Mouse (Mus musculus): Measurements from ENCODE around the gene Lnx2. TPM values are rescaled to one million over a fixed set of nuclear protein-coding genes. Genes with fewer than 3 reads are reported as not detected.

Gene Lnx2
- polyA plus RNA-seq, 1 experiment from 2014 or later: 9.3 TPM

GRCm38 (mm10) chr5:147043240-147043844 lies 33.0 kb downstream of the Lnx2 start:
- 60% methylated on average over 15 of the region's 15 CpGs for WGBS
- DNase-seq (ENCODE audit: low spot score): no peak

GRCm38 (mm10) chr5:147041965-147042937 lies 34.1 kb downstream of the Lnx2 start:
- no peak for ATAC-seq (ENCODE audit: low FRiP score, low TSS enrichment)
- Histone ChIP-seq H3K9me3 (ENCODE audit: control insufficient read depth, low read length) (no peaks in the 10 kb centered on the region), H3K36me3 (ENCODE audit: control insufficient read depth, insufficient read depth, low read length) (peaks cover 6% of the 10 kb centered on the region; the same call in 1 of the 2 replicates), H3K4me1 (replicated peaks; ENCODE audit: control insufficient read depth, insufficient read depth) (peaks cover 7% of the 10 kb centered on the region), H3K9ac (ENCODE audit: low read length) (no peak overlapping the region), H3K4me3 (ENCODE audit: low read depth, low read length) (no peak overlapping the region), H3K27me3 (ENCODE audit: control insufficient read depth, insufficient read depth, low read length) (no peaks in the 10 kb centered on the region), H3K27ac (replicated peaks) (no peak overlapping the region), H3K4me2 (replicated peaks; ENCODE audit: low read depth) (no peak overlapping the region)
- TF ChIP-seq CTCF (IDR thresholded peaks at IDR 0.05; ENCODE audit: low read depth) (no peak), EP300 (optimal IDR thresholded peaks at IDR 0.05) (no peak)
- no peak for DNase-seq (ENCODE audit: low spot score)
- 76% methylated on average over 40 of the region's 40 CpGs for WGBS

More at GRCm38 (mm10) chr5:147043240-147043844, 33.0 kb downstream of the Lnx2 start:
- H3K9ac ChIP-seq (ENCODE audit: low read length): no peak overlapping the region
- ATAC-seq (ENCODE audit: low FRiP score, low TSS enrichment): no peak
- H3K4me3 ChIP-seq (ENCODE audit: low read depth, low read length): no peak overlapping the region
- H3K27me3 ChIP-seq (ENCODE audit: control insufficient read depth, insufficient read depth, low read length): no peaks in the 10 kb centered on the region
- no peak overlapping the region for H3K4me2 ChIP-seq (replicated peaks; ENCODE audit: low read depth)
- no peaks in the 10 kb centered on the region for H3K9me3 ChIP-seq (ENCODE audit: control insufficient read depth, low read length)
- peaks cover 4% of the 10 kb centered on the region; the same call in 1 of the 2 replicates for H3K4me1 ChIP-seq (replicated peaks; ENCODE audit: control insufficient read depth, insufficient read depth)
- no peak overlapping the region for H3K27ac ChIP-seq (replicated peaks)
- TF ChIP-seq CTCF (IDR thresholded peaks at IDR 0.05; ENCODE audit: low read depth) (no peak), EP300 (optimal IDR thresholded peaks at IDR 0.05) (no peak)
- H3K36me3 ChIP-seq (ENCODE audit: control insufficient read depth, insufficient read depth, low read length): peaks cover 6% of the 10 kb centered on the region; the same call in 1 of the 2 replicates

- H3K9ac ChIP-seq (ENCODE audit: low read length): no peak overlapping the region
- H3K36me3 ChIP-seq (ENCODE audit: control insufficient read depth, insufficient read depth, low read length): peaks cover 6% of the 10 kb centered on the region; the same call in 1 of the 2 replicates
- H3K9me3 ChIP-seq (ENCODE audit: control insufficient read depth, low read length): no peaks in the 10 kb centered on the region
- 67% methylated on average over 5 of the region's 5 CpGs for WGBS
- peaks cover 7% of the 10 kb centered on the region; the same call in 1 of the 2 replicates for H3K4me1 ChIP-seq (replicated peaks; ENCODE audit: control insufficient read depth, insufficient read depth)
- ATAC-seq (ENCODE audit: low FRiP score, low TSS enrichment): no peak
- no peak overlapping the region for H3K4me2 ChIP-seq (replicated peaks; ENCODE audit: low read depth)
- H3K27ac ChIP-seq (replicated peaks): 0 out of 2 replicates have a peak overlapping the region, but pooled peaks have one; percentile 13
- TF ChIP-seq CTCF (IDR thresholded peaks at IDR 0.05; ENCODE audit: low read depth) (no peak), EP300 (optimal IDR thresholded peaks at IDR 0.05) (no peak)
- DNase-seq (ENCODE audit: low spot score): no peak
- H3K4me3 ChIP-seq (ENCODE audit: low read depth, low read length): no peak overlapping the region
- H3K27me3 ChIP-seq (ENCODE audit: control insufficient read depth, insufficient read depth, low read length): no peaks in the 10 kb centered on the region
Measured at GRCm38 (mm10) chr5:147039394-147039793, 37.0 kb downstream of the Lnx2 start.

- H3K4me1 ChIP-seq (replicated peaks; ENCODE audit: control insufficient read depth, insufficient read depth): peaks cover 7% of the 10 kb centered on the region; the same call in 1 of the 2 replicates
- ATAC-seq (ENCODE audit: low FRiP score, low TSS enrichment): 0 out of 2 replicates have a peak, but pooled peaks have one; percentile 3
- TF ChIP-seq EP300 (optimal IDR thresholded peaks at IDR 0.05): no peak
- TF ChIP-seq CTCF (IDR thresholded peaks at IDR 0.05; ENCODE audit: low read depth): no peak
- no peak for DNase-seq (ENCODE audit: low spot score)
- H3K4me3 ChIP-seq (ENCODE audit: low read depth, low read length): no peak overlapping the region
- no peak overlapping the region for H3K4me2 ChIP-seq (replicated peaks; ENCODE audit: low read depth)
- H3K27ac ChIP-seq (replicated peaks): no peak overlapping the region
- WGBS: 40% methylated on average over 3 of the region's 3 CpGs
- H3K9ac ChIP-seq (ENCODE audit: low read length): no peak overlapping the region
- H3K36me3 ChIP-seq (ENCODE audit: control insufficient read depth, insufficient read depth, low read length): peaks cover 8% of the 10 kb centered on the region; the same call in 1 of the 2 replicates
- no peaks in the 10 kb centered on the region for H3K9me3 ChIP-seq (ENCODE audit: control insufficient read depth, low read length)
- H3K27me3 ChIP-seq (ENCODE audit: control insufficient read depth, insufficient read depth, low read length): no peaks in the 10 kb centered on the region
Measured at GRCm38 (mm10) chr5:147037601-147038000, 38.8 kb downstream of the Lnx2 start.

GRCm38 (mm10) chr5:147036661-147037060 lies 39.7 kb downstream of the Lnx2 start:
- H3K4me1 ChIP-seq (replicated peaks; ENCODE audit: control insufficient read depth, insufficient read depth): peaks cover 7% of the 10 kb centered on the region; the same call in 1 of the 2 replicates
- ATAC-seq (ENCODE audit: low FRiP score, low TSS enrichment): no peak
- no peaks in the 10 kb centered on the region for H3K9me3 ChIP-seq (ENCODE audit: control insufficient read depth, low read length)
- no peak overlapping the region for H3K4me3 ChIP-seq (ENCODE audit: low read depth, low read length)
- TF ChIP-seq EP300 (optimal IDR thresholded peaks at IDR 0.05) (no peak), CTCF (IDR thresholded peaks at IDR 0.05; ENCODE audit: low read depth) (no peak)
- no peak overlapping the region for H3K9ac ChIP-seq (ENCODE audit: low read length)
- H3K27me3 ChIP-seq (ENCODE audit: control insufficient read depth, insufficient read depth, low read length): no peaks in the 10 kb centered on the region
- peaks cover 9% of the 10 kb centered on the region; the same call in 1 of the 2 replicates for H3K36me3 ChIP-seq (ENCODE audit: control insufficient read depth, insufficient read depth, low read length)
- DNase-seq (ENCODE audit: low spot score): no peak
- H3K4me2 ChIP-seq (replicated peaks; ENCODE audit: low read depth): no peak overlapping the region
- H3K27ac ChIP-seq (replicated peaks): peak overlapping the region; percentile 45
- 74% methylated on average over 5 of the region's 5 CpGs for WGBS
